Mouse (Mus musculus) forebrain, embryonic 10.5 days (tissue): ENCODE measurements at regions not wholly inside any gene's neighbourhood (a gene's known extent, or its start where the extent isn't known, plus 50 kb on each side); places are given as distances from the start of the nearest gene placed in this dataset.
A peak's percentile ranks its signal among the peaks of the same experiment; 100 is the strongest.
"Not testable (repeated sequence)": the region's sequence is repeated elsewhere in the genome, so short reads cannot be mapped to it uniquely, and the experiment has no call there.

Source experiments
- DNase-seq: peaks from one replicate; pipeline ENCODE4 v3.0.0-alpha.2; 2017; ENCODE audit warnings: low spot score; ENCODE audit errors: extremely low spot score
- H3K27ac ChIP-seq: fragments of 300-500 bp; sonication (generic); 2 replicates; pipeline ENCODE4 v1.5.1; 2016; ENCODE audit warnings: mild to moderate bottlenecking
- H3K27me3 ChIP-seq: fragments of 300-500 bp; sonication (generic); 2 replicates; pipeline ENCODE4 v1.6.1; 2016; ENCODE audit warnings: mild to moderate bottlenecking; ENCODE audit not compliant: poor library complexity, severe bottlenecking
- H3K36me3 ChIP-seq: fragments of 300-500 bp; sonication (generic); replicated peaks from 2 replicates; pipeline ENCODE4 v1.6.1; 2016; ENCODE audit warnings: mild to moderate bottlenecking, moderate library complexity
- H3K4me1 ChIP-seq: fragments of 300-500 bp; sonication (generic); 2 replicates; pipeline ENCODE4 v1.6.1; 2016
- H3K4me3 ChIP-seq: fragments of 300-500 bp; sonication (generic); 2 replicates; pipeline ENCODE4 v1.5.1; 2016; ENCODE audit warnings: mild to moderate bottlenecking, moderate library complexity
- H3K9me3 ChIP-seq: fragments of 300-500 bp; sonication (generic); 2 replicates; pipeline ENCODE4 v1.6.1; 2016; ENCODE audit warnings: mild to moderate bottlenecking, moderate library complexity
- WGBS: fragments of 180-500 bp; shearing (Covaris S2); methylation state at CpG from one replicate; pipeline ENCODE4 v1.1.7; 2016; 5-methylcytosine and 5-hydroxymethylcytosine counted together

DNA sequence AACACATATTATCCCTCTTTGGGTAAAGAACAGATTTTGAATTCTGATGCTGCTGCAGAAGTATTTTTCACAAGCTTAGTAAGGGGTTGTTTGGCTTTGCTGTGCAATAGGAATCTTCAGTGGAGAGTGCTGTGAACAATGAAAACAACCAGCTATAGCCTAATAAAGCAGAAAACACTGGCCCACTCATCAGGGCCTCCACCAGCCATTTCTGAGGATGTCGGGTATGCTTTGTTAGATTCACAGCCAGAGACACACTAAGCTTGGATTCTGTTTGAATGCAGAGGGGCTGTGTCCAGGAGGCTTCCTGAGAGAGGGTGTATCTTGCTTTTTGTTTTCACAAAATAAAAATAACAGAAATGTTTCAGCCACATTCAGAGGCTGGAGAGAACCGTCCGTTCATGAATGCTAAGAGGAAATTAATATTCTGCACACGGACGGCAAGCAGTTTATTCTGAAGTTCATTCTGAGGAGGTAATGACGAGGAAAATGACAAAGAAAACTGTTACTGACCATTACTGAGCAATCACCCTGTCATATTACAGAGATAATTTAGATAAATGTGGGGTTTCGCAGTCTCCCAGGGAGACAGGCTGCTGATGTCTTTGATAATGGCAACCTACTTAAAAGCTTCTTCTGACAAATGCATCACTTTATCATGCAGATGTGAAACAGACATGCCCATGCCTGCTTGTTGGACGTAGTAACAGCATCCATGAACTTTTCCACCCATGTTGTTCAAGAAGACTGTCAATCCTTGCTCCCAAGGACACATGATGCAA is 198.1 kb upstream of the Myo3a start:
- H3K27me3 ChIP-seq = no peaks in the 10 kb centered on the region
- 57% methylated on average over 8 of the region's 8 CpGs for WGBS
- peaks cover 12% of the 10 kb centered on the region for H3K4me1 ChIP-seq
- H3K9me3 ChIP-seq = no peaks in the 10 kb centered on the region
- no peak for DNase-seq
- H3K27ac ChIP-seq = peak overlapping the region; percentile 65; the same call in 1 of the 2 replicates
- no peaks in the 10 kb centered on the region for H3K36me3 ChIP-seq
- no peak overlapping the region for H3K4me3 ChIP-seq

GRCm38 (mm10) chr2:22029804-22030194 is 197.5 kb upstream of the Myo3a start:
- H3K27me3 ChIP-seq = no peaks in the 10 kb centered on the region
- H3K9me3 ChIP-seq = no peaks in the 10 kb centered on the region
- no peak for DNase-seq
- H3K36me3 ChIP-seq = no peaks in the 10 kb centered on the region
- WGBS = 91% methylated on average over 5 of the region's 5 CpGs
- H3K27ac ChIP-seq = 0 out of 2 replicates have a peak overlapping the region, but pooled peaks have one; percentile 65
- no peak overlapping the region for H3K4me3 ChIP-seq
- peaks cover 13% of the 10 kb centered on the region for H3K4me1 ChIP-seq

DNA sequence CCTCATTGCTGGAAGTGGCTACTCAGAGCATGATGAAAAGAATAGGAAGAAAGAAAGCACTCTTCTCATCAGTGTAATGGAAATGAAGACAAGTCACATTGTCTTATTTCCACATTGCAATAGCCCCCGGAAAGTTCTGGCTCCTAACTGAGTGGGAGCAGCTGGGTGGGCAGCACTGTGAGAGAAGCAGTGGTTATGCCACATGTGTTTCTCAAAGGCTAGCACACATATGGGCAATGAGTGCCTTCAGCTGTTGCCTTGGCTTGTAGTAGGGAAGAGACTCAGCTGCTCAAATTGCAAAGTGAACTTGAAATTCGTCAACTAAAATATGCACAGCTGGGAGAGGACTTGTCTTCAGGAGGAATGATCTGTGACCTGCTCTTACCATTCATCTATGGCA is 190.5 kb upstream of the Myo3a start:
- no peaks in the 10 kb centered on the region for H3K27me3 ChIP-seq
- no peaks in the 10 kb centered on the region for H3K36me3 ChIP-seq
- DNase-seq = no peak
- WGBS = 87% methylated on average over 2 of the region's 2 CpGs
- H3K9me3 ChIP-seq = no peaks in the 10 kb centered on the region
- no peak overlapping the region for H3K4me3 ChIP-seq
- peaks cover 3% of the 10 kb centered on the region; the same call in 1 of the 2 replicates for H3K4me1 ChIP-seq
- no peak overlapping the region for H3K27ac ChIP-seq

DNA sequence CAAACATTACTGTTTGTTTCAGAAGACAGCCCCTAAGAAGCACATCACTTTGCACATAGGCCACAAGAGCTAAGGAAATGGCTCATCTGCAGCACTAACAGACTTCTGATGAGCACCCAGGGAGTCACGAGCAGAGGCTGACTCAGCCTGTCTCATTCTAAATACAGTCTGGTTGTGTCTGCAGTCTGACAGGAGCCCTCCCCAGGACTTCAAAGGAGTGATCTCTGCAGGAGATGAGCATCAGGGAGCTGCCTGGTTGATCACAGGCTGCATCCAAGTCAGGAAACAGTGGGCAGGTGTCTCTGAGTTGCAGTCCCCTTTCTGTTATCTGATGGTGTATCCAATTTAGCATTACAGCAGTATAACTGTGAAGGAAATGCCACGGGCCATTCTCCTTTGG is 188.5 kb upstream of the Myo3a start:
- no peaks in the 10 kb centered on the region for H3K36me3 ChIP-seq
- H3K9me3 ChIP-seq = no peaks in the 10 kb centered on the region
- no peaks in the 10 kb centered on the region for H3K27me3 ChIP-seq
- no peak overlapping the region for H3K27ac ChIP-seq
- peaks cover 3% of the 10 kb centered on the region; the same call in 1 of the 2 replicates for H3K4me1 ChIP-seq
- no peak overlapping the region for H3K4me3 ChIP-seq
- 44% methylated on average over 2 of the region's 2 CpGs for WGBS
- no peak for DNase-seq

GRCm38 (mm10) chr2:22043937-22044336 is 183.4 kb upstream of the Myo3a start:
- not testable (repeated sequence) for DNase-seq, H3K36me3 ChIP-seq, H3K27ac ChIP-seq, H3K4me3 ChIP-seq, H3K9me3 ChIP-seq, H3K27me3 ChIP-seq, H3K4me1 ChIP-seq
- WGBS = 86% methylated on average over 6 of the region's 6 CpGs

DNA sequence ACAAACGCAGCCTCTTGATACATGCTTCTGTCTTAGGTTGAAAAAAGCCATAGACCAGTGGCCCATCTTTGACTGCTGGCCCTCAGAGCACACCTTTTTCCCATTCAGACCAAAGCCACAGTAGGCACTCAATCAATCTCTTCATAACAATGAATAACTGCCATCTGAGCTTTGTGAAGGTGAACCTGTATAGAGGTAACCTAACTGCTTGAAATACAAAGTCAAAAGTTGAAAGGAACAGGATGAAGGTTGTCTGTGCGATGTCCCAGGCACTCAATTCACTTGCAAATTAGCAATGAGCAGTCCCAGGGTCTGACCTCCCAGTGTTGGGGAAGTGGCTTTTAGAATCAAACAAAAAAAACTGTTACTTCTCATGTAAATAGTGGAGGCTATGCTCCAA is 182.4 kb upstream of the Myo3a start:
- H3K9me3 ChIP-seq = no peaks in the 10 kb centered on the region

GRCm38 (mm10) chr2:22047465-22047864 is 179.8 kb upstream of the Myo3a start:
- Histone ChIP-seq H3K27me3 (no peaks in the 10 kb centered on the region), H3K4me3 (no peak overlapping the region), H3K4me1 (no peaks in the 10 kb centered on the region), H3K9me3 (no peaks in the 10 kb centered on the region), H3K27ac (no peak overlapping the region), H3K36me3 (no peaks in the 10 kb centered on the region)
- no peak for DNase-seq
- whole genome bisulfite sequencing = 76% methylated on average over 3 of the region's 3 CpGs

More for the DNA sequence above, 182.4 kb upstream of the Myo3a start:
- DNase-seq = no peak
- no peaks in the 10 kb centered on the region for H3K27me3 ChIP-seq
- H3K36me3 ChIP-seq = no peaks in the 10 kb centered on the region
- H3K4me3 ChIP-seq = no peak overlapping the region
- no peak overlapping the region for H3K27ac ChIP-seq
- no peaks in the 10 kb centered on the region for H3K4me1 ChIP-seq
- 63% methylated on average over 2 of the region's 2 CpGs for WGBS

DNA sequence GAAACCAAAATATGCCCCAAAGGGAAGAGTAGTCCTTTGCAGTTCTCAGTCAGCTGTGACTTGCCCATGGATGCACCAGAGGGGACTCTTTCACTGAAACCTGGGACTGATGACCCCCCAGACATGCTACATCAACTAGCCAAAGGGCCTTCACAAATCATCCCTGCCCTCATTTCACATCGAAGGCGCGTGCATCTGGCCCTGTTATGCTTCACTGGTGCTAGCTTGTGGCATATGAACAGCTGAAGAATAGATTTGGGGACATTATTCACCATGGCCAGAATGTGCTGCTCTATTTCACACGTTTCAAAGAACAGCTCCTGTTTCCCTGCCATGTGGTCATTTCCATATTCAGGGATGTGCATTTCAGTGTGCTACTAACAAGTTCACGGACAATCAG is 160.8 kb upstream of the Myo3a start:
- no peaks in the 10 kb centered on the region for H3K4me1 ChIP-seq
- H3K36me3 ChIP-seq = no peaks in the 10 kb centered on the region
- H3K27ac ChIP-seq = no peak overlapping the region
- H3K27me3 ChIP-seq = no peaks in the 10 kb centered on the region
- no peak for DNase-seq
- peaks cover 2% of the 10 kb centered on the region; the same call in 1 of the 2 replicates for H3K9me3 ChIP-seq
- WGBS = 91% methylated on average over 5 of the region's 5 CpGs
- no peak overlapping the region for H3K4me3 ChIP-seq

DNA sequence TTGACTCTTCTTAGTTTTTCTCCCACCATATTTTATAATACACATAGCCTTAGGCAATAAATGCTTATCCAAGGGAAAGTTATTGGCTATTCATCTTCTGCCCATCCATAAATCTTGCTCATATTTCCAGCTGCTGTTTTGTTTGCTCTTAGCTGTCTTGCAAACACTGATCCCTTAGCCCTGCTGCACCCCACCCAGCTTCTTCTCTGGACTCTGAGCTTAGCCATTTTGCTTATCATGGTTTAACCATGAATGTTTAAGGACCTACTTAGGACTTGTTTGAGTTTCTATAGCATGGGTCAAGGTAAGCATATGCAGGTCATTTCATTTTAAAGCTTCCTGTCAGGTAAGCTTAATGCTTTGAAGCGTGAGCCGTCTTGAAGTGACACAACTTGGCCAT is 130.5 kb upstream of the Myo3a start:
- H3K9me3 ChIP-seq = no peaks in the 10 kb centered on the region
- H3K27me3 ChIP-seq = no peaks in the 10 kb centered on the region
- no peaks in the 10 kb centered on the region for H3K36me3 ChIP-seq
- no peak overlapping the region for H3K27ac ChIP-seq
- H3K4me1 ChIP-seq = no peaks in the 10 kb centered on the region
- WGBS = 94% methylated on average over 2 of the region's 2 CpGs
- DNase-seq = no peak
- H3K4me3 ChIP-seq = no peak overlapping the region

DNA sequence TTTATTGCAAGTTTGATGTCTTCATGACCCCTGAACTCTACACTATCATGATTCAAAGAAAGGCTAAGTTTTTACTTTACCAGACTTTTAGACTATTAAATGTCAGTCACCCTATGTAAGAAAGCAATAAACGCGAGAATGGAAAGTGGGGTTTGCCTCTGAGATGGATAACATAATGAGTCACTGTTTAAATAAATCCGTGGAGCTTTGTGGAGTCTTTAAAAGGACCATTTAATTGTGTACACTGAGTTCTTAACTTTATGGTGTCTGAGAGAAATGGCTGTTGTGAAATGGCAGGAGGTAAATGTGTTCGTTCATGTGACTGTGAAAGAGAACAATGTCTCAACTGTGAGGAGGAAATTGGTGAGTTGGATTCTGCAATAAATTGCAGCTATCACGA is 122.2 kb upstream of the Myo3a start:
- H3K27ac ChIP-seq = no peak overlapping the region
- 35% methylated on average over 5 of the region's 5 CpGs for WGBS
- no peaks in the 10 kb centered on the region for H3K27me3 ChIP-seq
- no peaks in the 10 kb centered on the region for H3K36me3 ChIP-seq
- no peaks in the 10 kb centered on the region for H3K9me3 ChIP-seq
- H3K4me1 ChIP-seq = no peaks in the 10 kb centered on the region
- no peak overlapping the region for H3K4me3 ChIP-seq
- DNase-seq = no peak

GRCm38 (mm10) chr2:22149721-22150120 is 77.6 kb upstream of the Myo3a start:
- H3K4me3 ChIP-seq = no peak overlapping the region
- H3K27ac ChIP-seq = no peak overlapping the region
- H3K9me3 ChIP-seq = no peaks in the 10 kb centered on the region
- no peaks in the 10 kb centered on the region for H3K36me3 ChIP-seq
- no peak for DNase-seq
- no peaks in the 10 kb centered on the region for H3K27me3 ChIP-seq
- WGBS = 21% methylated on average over 2 of the region's 2 CpGs
- H3K4me1 ChIP-seq = peaks cover 16% of the 10 kb centered on the region

DNA sequence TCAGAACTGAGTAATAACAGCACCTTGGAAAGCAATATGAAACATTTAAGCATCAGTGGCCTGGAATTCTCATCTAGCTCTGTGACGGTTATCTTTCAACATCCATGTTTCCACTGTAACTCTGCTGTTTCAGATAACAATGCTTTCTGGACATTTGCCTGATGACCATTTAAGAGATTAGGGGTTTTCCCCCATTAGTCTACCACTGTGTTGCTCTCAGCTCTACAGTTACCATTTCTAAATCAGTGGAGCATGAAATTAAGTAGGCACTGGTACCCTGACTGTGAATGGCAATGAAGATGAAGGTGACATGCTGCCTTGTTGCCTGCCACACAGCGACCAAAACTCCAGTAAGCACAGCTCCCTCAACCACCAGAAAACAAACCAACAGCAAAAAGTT is 70.7 kb upstream of the Myo3a start:
- Histone ChIP-seq H3K27me3 (no peaks in the 10 kb centered on the region), H3K36me3 (no peaks in the 10 kb centered on the region), H3K4me1 (peaks cover 3% of the 10 kb centered on the region; the same call in 1 of the 2 replicates), H3K4me3 (no peak overlapping the region), H3K9me3 (no peaks in the 10 kb centered on the region), H3K27ac (no peak overlapping the region)
- DNase-seq = no peak
- WGBS = 47% methylated on average over 2 of the region's 2 CpGs

GRCm38 (mm10) chr2:22165443-22165842 is 61.9 kb upstream of the Myo3a start:
- H3K36me3 ChIP-seq = no peaks in the 10 kb centered on the region
- no peaks in the 10 kb centered on the region for H3K27me3 ChIP-seq
- no peaks in the 10 kb centered on the region for H3K4me1 ChIP-seq
- no peak overlapping the region for H3K4me3 ChIP-seq
- no peak overlapping the region for H3K27ac ChIP-seq
- no peak for DNase-seq
- 94% methylated on average over 5 of the region's 5 CpGs for WGBS
- H3K9me3 ChIP-seq = no peaks in the 10 kb centered on the region

GRCm38 (mm10) chr2:22165919-22166318 is 61.4 kb upstream of the Myo3a start:
- H3K9me3 ChIP-seq = no peaks in the 10 kb centered on the region
- no peak overlapping the region for H3K4me3 ChIP-seq
- H3K36me3 ChIP-seq = no peaks in the 10 kb centered on the region
- no peaks in the 10 kb centered on the region for H3K27me3 ChIP-seq
- no peaks in the 10 kb centered on the region for H3K4me1 ChIP-seq
- no peak for DNase-seq
- H3K27ac ChIP-seq = no peak overlapping the region
